Mouse (Mus musculus) urinary bladder, adult 18-20 months (tissue): ENCODE measurements around the gene Ide.
A peak's percentile ranks its signal among the peaks of the same experiment; 100 is the strongest.

Experiments
- DNase-seq, 2 experiments: peaks; one replicate each; pipeline ENCODE4 v3.0.0; 2022; ENCODE audit warnings: low spot score in 2 of 2, mixed read lengths in 2 of 2

Ide gene

GRCm38 (mm10) chr19:37337752-37338151, at the start of gene Ide:
Ide (minus strand) TSS chr19:37337852.
- DNase-seq, result no peak

- no peak for DNase-seq
Observed at GRCm38 (mm10) chr19:37386126-37386525, 48.5 kb upstream of the Ide start.

GRCm38 (mm10) chr19:37378816-37379215, 41.2 kb upstream of the Ide start:
- DNase-seq, result no peak

- DNase-seq, result no peak
Observed at GRCm38 (mm10) chr19:37377404-37377990, 39.8 kb upstream of the Ide start.

GRCm38 (mm10) chr19:37376841-37377240, 39.2 kb upstream of the Ide start:
- no peak for DNase-seq

- peak; percentile 92 to 99 for DNase-seq
Observed at GRCm38 (mm10) chr19:37375755-37376615, 38.3 kb upstream of the Ide start, which contains the start of gene Kif11. Kif11 (plus strand) TSS chr19:37376403.

GRCm38 (mm10) chr19:37374941-37375754, 37.5 kb upstream of the Ide start:
- no peak for DNase-seq

GRCm38 (mm10) chr19:37370356-37370755, 32.7 kb upstream of the Ide start:
- DNase-seq, result no peak

- DNase-seq, result no peak
Observed at GRCm38 (mm10) chr19:37369921-37370320, 32.3 kb upstream of the Ide start.

GRCm38 (mm10) chr19:37368990-37369389, 31.3 kb upstream of the Ide start:
- no peak for DNase-seq

- no peak for DNase-seq
Observed at GRCm38 (mm10) chr19:37363128-37363939, 25.7 kb upstream of the Ide start.

- DNase-seq, result no peak
Observed at GRCm38 (mm10) chr19:37362545-37362944, 24.9 kb upstream of the Ide start.

- no peak for DNase-seq
Observed at GRCm38 (mm10) chr19:37360044-37360443, 22.4 kb upstream of the Ide start.

GRCm38 (mm10) chr19:37353331-37353730, 15.7 kb upstream of the Ide start:
- peak; percentile 43 to 57 for DNase-seq

GRCm38 (mm10) chr19:37352756-37353155, 15.1 kb upstream of the Ide start:
- no peak for DNase-seq

GRCm38 (mm10) chr19:37348952-37349351, 11.3 kb upstream of the Ide start:
- no peak for DNase-seq

GRCm38 (mm10) chr19:37348331-37348730, 10.7 kb upstream of the Ide start:
- no peak for DNase-seq

GRCm38 (mm10) chr19:37346258-37346657, 8.6 kb upstream of the Ide start:
- no peak for DNase-seq

- no peak for DNase-seq
Observed at GRCm38 (mm10) chr19:37343899-37344298, 6.2 kb upstream of the Ide start.

GRCm38 (mm10) chr19:37340931-37341330, 3.3 kb upstream of the Ide start:
- DNase-seq, result no peak

- no peak for DNase-seq
Observed at GRCm38 (mm10) chr19:37340495-37340894, 2.8 kb upstream of the Ide start.
